Mouse (Mus musculus): ENCODE data around the gene Hnrnpa2b1. TPM values are rescaled to one million over a fixed set of nuclear protein-coding genes. Genes with fewer than 3 reads are reported as not detected.
A peak's percentile ranks its signal among the peaks of the same experiment; 100 is the strongest.

Gene Hnrnpa2b1
- polyA plus RNA-seq, 1 experiment from 2014 or later = 1,116 TPM

DNA sequence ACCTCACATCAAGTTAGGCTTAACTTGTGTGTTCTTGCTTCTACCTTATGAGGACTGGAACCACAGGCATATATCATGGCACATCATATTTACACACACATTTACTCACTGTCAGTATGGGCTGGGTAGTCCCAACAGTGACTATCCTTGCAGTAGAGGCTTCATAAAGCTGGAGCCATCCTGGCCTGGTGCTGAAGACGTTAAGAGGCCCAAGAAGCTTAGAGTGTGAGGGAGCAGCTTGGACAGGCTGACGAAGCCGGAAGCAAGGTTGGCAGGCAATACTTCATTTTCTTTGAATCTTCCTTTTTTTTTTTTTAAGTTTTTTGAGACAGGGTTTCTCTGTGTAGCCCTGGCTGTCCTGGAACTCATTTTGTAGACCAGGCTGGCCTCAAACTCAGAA is 14.2 kb upstream of the Hnrnpa2b1 start:
- H3K27ac ChIP-seq = no peak overlapping the region
- H3K4me3 ChIP-seq (ENCODE audit: inconsistent target) = no peak overlapping the region
- WGBS (ENCODE audit: missing documents) = 100% methylated on average over 3 of the region's 3 CpGs
- peaks cover 32% of the 10 kb centered on the region for H3K36me3 ChIP-seq (ENCODE audit: inconsistent target)
- no peaks in the 10 kb centered on the region for H3K79me2 ChIP-seq (ENCODE audit: inconsistent target)

DNA sequence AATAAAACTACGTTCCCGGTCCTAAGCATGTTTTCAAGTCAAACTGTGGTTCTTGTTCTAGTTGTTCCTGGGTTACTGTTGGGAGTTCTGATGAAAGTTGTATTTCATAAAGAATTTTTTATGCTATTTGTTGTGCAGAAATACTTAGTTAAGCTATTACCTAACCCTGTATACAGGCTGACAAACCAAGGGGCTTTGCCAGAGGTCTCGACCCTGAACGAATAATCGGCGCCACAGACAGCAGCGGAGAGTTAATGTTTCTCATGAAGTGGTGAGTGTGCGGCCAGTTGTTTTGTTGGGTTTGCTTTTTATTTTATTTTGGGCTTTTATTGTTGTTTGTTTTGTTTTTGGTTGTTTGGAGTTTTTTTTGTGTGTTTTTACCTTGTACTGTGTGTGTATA is 11.9 kb upstream of the Hnrnpa2b1 start:
- 95% methylated on average over 8 of the region's 8 CpGs for WGBS (ENCODE audit: missing documents)
- Histone ChIP-seq H3K79me2 (ENCODE audit: inconsistent target) (peaks cover 15% of the 10 kb centered on the region), H3K27ac (no peak overlapping the region), H3K4me3 (ENCODE audit: inconsistent target) (no peak overlapping the region), H3K36me3 (ENCODE audit: inconsistent target) (peaks cover 37% of the 10 kb centered on the region)

- WGBS (ENCODE audit: missing documents) = 86% methylated on average over 4 of the region's 4 CpGs
Measured at GRCm38 (mm10) chr6:51479136-51479731, 9.5 kb upstream of the Hnrnpa2b1 start.

DNA sequence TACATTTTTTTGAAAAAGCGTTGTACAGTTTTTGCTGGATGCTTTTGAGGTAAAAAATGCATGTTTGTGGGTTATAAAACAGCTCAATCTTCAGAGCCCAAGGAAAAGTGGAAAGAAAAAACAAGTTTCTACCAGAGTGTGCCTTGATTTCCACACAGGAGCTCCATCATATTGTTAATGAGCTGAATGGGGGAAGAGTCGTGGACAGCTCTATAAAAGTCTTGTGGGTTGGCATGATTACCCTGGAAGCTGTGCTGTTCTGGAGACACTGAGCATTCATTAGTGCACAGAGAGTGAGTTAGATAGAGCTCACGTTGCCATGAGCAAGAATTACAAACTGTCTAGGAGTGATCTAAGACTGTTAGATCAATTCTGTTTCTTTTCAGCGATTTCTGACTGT is 2.5 kb upstream of the Hnrnpa2b1 start:
- Histone ChIP-seq H3K4me3 (ENCODE audit: inconsistent target) (no peak overlapping the region), H3K36me3 (ENCODE audit: inconsistent target) (peaks cover 12% of the 10 kb centered on the region; the same call in 1 of the 2 replicates), H3K27ac (no peak overlapping the region), H3K79me2 (ENCODE audit: inconsistent target) (peaks cover 87% of the 10 kb centered on the region)
- WGBS (ENCODE audit: missing documents) = 46% methylated on average over 4 of the region's 4 CpGs

More at GRCm38 (mm10) chr6:51479136-51479731, 9.5 kb upstream of the Hnrnpa2b1 start:
- Histone ChIP-seq H3K36me3 (ENCODE audit: inconsistent target) (peaks cover 48% of the 10 kb centered on the region), H3K27ac (no peak overlapping the region), H3K79me2 (ENCODE audit: inconsistent target) (peaks cover 38% of the 10 kb centered on the region), H3K4me3 (ENCODE audit: inconsistent target) (no peak overlapping the region)

DNA sequence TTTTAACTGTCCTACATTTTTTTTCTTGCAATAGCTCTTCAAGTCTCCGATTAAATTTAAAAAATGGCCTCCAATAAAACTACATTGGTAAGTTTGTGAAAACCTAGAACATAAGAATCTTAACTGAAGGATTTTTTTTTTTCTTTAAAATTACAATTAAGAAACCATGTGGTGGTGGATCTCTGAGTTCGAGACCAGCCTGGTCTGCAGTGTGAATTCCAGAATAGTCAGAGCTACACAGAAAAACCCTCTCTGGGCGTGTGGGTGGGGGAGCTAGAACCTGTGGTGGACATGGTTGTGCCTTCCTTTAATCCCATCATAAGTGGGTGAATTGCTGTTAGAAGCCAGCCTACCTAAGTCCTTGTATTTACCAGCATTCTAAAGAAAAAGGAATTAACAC is 2.1 kb upstream of the Hnrnpa2b1 start:
- no peak overlapping the region for H3K27ac ChIP-seq
- H3K79me2 ChIP-seq (ENCODE audit: inconsistent target) = peaks cover 87% of the 10 kb centered on the region
- H3K4me3 ChIP-seq (ENCODE audit: inconsistent target) = peak overlapping the region; percentile 72
- peaks cover 12% of the 10 kb centered on the region; the same call in 1 of the 2 replicates for H3K36me3 ChIP-seq (ENCODE audit: inconsistent target)
- 38% methylated on average over 3 of the region's 3 CpGs for WGBS (ENCODE audit: missing documents)

GRCm38 (mm10) chr6:51471179-51471505 is 1.4 kb upstream of the Hnrnpa2b1 start:
- H3K4me3 ChIP-seq (ENCODE audit: inconsistent target) = peak overlapping the region; percentile 72
- peaks cover 10% of the 10 kb centered on the region; the same call in 1 of the 2 replicates for H3K36me3 ChIP-seq (ENCODE audit: inconsistent target)
- 0% methylated on average over 6 of the region's 10 CpGs for WGBS (ENCODE audit: missing documents)
- H3K79me2 ChIP-seq (ENCODE audit: inconsistent target) = peaks cover 87% of the 10 kb centered on the region
- H3K27ac ChIP-seq = peak overlapping the region; percentile 66

GRCm38 (mm10) chr6:51470311-51471178 is 851 bp upstream of the Hnrnpa2b1 start, which contains the start of gene Cbx3:
Cbx3 (plus strand) TSS chr6:51470360.
- 1% methylated on average over 72 of the region's 99 CpGs for WGBS (ENCODE audit: missing documents)
- peaks cover 87% of the 10 kb centered on the region for H3K79me2 ChIP-seq (ENCODE audit: inconsistent target)
- peaks cover 9% of the 10 kb centered on the region; the same call in 1 of the 2 replicates for H3K36me3 ChIP-seq (ENCODE audit: inconsistent target)
- peak within 1 kb of the TSS; percentile 96 for H3K27ac ChIP-seq
- peak within 1 kb of the TSS; percentile 72 for H3K4me3 ChIP-seq (ENCODE audit: inconsistent target)

- WGBS (ENCODE audit: missing documents) = under 1% methylated on average over 60 of the region's 63 CpGs
- Histone ChIP-seq H3K4me3 (ENCODE audit: inconsistent target) (peak overlapping the region; percentile 72), H3K79me2 (ENCODE audit: inconsistent target) (peaks cover 87% of the 10 kb centered on the region), H3K36me3 (ENCODE audit: inconsistent target) (peaks cover 20% of the 10 kb centered on the region), H3K27ac (peak overlapping the region; percentile 96)
Measured at GRCm38 (mm10) chr6:51468891-51469561, 668 bp downstream of the Hnrnpa2b1 start.

- 6% methylated on average over 2 of the region's 2 CpGs for WGBS (ENCODE audit: missing documents)
- Histone ChIP-seq H3K36me3 (ENCODE audit: inconsistent target) (peaks cover 34% of the 10 kb centered on the region), H3K79me2 (ENCODE audit: inconsistent target) (peaks cover 87% of the 10 kb centered on the region), H3K27ac (peak overlapping the region; percentile 96), H3K4me3 (ENCODE audit: inconsistent target) (peak overlapping the region; percentile 72)
Measured at GRCm38 (mm10) chr6:51467649-51468048, 2.0 kb downstream of the Hnrnpa2b1 start.

GRCm38 (mm10) chr6:51460363-51460762 is 9.3 kb downstream of the Hnrnpa2b1 start:
- H3K4me3 ChIP-seq (ENCODE audit: inconsistent target) = no peak overlapping the region
- WGBS (ENCODE audit: missing documents) = 90% methylated on average over 3 of the region's 3 CpGs
- peaks cover 32% of the 10 kb centered on the region for H3K79me2 ChIP-seq (ENCODE audit: inconsistent target)
- peaks cover 57% of the 10 kb centered on the region for H3K36me3 ChIP-seq (ENCODE audit: inconsistent target)
- H3K27ac ChIP-seq = no peak overlapping the region

- H3K4me3 ChIP-seq (ENCODE audit: inconsistent target) = no peak overlapping the region
- H3K36me3 ChIP-seq (ENCODE audit: inconsistent target) = peaks cover 54% of the 10 kb centered on the region
- H3K79me2 ChIP-seq (ENCODE audit: inconsistent target) = peaks cover 28% of the 10 kb centered on the region
- H3K27ac ChIP-seq = no peak overlapping the region
- 77% methylated on average over 4 of the region's 4 CpGs for WGBS (ENCODE audit: missing documents)
Measured at GRCm38 (mm10) chr6:51460021-51460360, 9.7 kb downstream of the Hnrnpa2b1 start.

DNA sequence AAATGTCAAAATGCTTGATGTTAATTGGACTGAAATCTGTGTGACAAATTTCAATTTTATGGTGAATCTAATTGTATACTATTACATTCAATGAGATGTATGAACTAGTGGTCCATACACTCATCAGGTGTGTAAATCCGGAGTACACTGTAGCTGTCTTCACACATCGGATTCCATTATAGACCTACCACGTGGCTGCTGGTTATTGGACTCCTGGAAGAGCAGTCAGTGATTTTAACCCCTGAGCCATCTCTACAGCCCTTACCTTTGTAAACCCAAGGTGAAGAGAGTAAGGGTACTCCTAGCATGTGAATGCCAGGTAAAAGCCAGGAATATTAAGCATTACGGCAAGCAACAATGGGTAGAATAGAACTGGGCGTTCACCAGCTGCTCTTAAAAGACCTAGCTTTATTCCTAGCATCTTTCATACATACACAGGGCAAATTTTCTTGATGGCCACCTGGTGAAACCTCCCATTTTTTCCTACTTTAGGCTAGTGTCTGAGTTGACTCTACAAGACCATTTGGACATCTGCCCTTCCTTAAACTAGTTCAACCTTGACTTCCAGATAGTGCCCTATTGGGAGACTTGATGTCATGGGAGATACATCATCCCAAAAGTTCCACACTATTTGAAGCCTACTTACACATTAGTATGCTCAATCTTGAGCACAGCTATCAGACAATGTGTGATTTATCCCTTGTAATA is 10.2 kb downstream of the Hnrnpa2b1 start:
- Histone ChIP-seq H3K36me3 (ENCODE audit: inconsistent target) (peaks cover 48% of the 10 kb centered on the region), H3K4me3 (ENCODE audit: inconsistent target) (no peak overlapping the region), H3K27ac (no peak overlapping the region), H3K79me2 (ENCODE audit: inconsistent target) (peaks cover 23% of the 10 kb centered on the region)
- 87% methylated on average over 5 of the region's 5 CpGs for WGBS (ENCODE audit: missing documents)

- Histone ChIP-seq H3K27ac (no peak overlapping the region), H3K4me3 (ENCODE audit: inconsistent target) (no peak overlapping the region), H3K79me2 (ENCODE audit: inconsistent target) (peaks cover 17% of the 10 kb centered on the region), H3K36me3 (ENCODE audit: inconsistent target) (peaks cover 44% of the 10 kb centered on the region)
- WGBS (ENCODE audit: missing documents) = 86% methylated on average over 2 of the region's 2 CpGs
Measured at GRCm38 (mm10) chr6:51458925-51459312, 10.8 kb downstream of the Hnrnpa2b1 start.

DNA sequence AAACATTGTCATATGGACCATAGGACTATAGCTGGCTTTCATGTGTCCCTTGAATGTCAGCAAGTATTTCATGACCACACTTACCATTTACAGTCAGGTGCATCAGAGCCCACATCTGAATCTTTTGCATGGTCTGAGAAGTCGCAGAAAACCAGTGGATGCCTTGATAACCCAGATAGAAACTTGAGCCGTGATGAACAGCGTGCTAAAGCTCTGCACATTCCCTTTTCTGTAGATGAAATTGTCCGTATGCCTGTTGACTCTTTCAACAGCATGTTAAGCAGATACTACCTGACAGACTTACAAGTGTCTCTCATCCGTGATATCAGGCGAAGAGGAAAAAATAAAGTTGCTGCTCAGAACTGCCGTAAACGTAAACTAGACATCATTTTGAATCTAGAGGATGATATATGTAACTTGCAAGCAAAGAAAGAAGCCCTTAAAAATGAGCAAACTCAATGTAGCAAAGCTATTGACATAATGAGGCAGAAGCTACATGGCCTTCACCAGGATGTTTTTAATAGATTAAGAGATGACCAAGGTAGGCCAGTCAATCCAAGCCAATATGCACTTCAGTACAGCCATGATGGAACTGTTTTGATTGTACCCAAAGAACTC is 11.8 kb downstream of the Hnrnpa2b1 start:
- Histone ChIP-seq H3K4me3 (ENCODE audit: inconsistent target) (no peak overlapping the region), H3K27ac (no peak overlapping the region), H3K79me2 (ENCODE audit: inconsistent target) (peaks cover 7% of the 10 kb centered on the region), H3K36me3 (ENCODE audit: inconsistent target) (peaks cover 33% of the 10 kb centered on the region)
- 86% methylated on average over 8 of the region's 8 CpGs for WGBS (ENCODE audit: missing documents)
